Mouse (Mus musculus) ovary, adult 18-20 months (tissue): ENCODE data around the gene Zmiz1.

Source experiments
- DNase-seq: peaks from one replicate; pipeline ENCODE4 v3.0.0; 2022; ENCODE audit warnings: low spot score, mixed read lengths

Gene Zmiz1

GRCm38 (mm10) chr14:25559907-25560306, 100.9 kb downstream of the Zmiz1 start:
- DNase-seq: no peak

GRCm38 (mm10) chr14:25560841-25561240, 101.9 kb downstream of the Zmiz1 start:
- no peak for DNase-seq

- DNase-seq: no peak
Measured at GRCm38 (mm10) chr14:25561716-25562115, 102.7 kb downstream of the Zmiz1 start.

- no peak for DNase-seq
Measured at GRCm38 (mm10) chr14:25562447-25562846, 103.5 kb downstream of the Zmiz1 start.

GRCm38 (mm10) chr14:25562909-25563308, 103.9 kb downstream of the Zmiz1 start:
- no peak for DNase-seq

GRCm38 (mm10) chr14:25564577-25564976, 105.6 kb downstream of the Zmiz1 start:
- no peak for DNase-seq

- peak; percentile 72 for DNase-seq
Measured at GRCm38 (mm10) chr14:25565344-25566088, 106.5 kb downstream of the Zmiz1 start.

GRCm38 (mm10) chr14:25567245-25567644, 108.3 kb downstream of the Zmiz1 start:
- DNase-seq: no peak

- DNase-seq: no peak
Measured at GRCm38 (mm10) chr14:25567837-25568236, 108.9 kb downstream of the Zmiz1 start.

- no peak for DNase-seq
Measured at GRCm38 (mm10) chr14:25574047-25574870, 115.3 kb downstream of the Zmiz1 start.

GRCm38 (mm10) chr14:25576642-25577041, 117.7 kb downstream of the Zmiz1 start:
- no peak for DNase-seq

GRCm38 (mm10) chr14:25577431-25577830, 118.4 kb downstream of the Zmiz1 start:
- DNase-seq: no peak

- no peak for DNase-seq
Measured at GRCm38 (mm10) chr14:25579597-25579996, 120.6 kb downstream of the Zmiz1 start.

GRCm38 (mm10) chr14:25580397-25580796, 121.4 kb downstream of the Zmiz1 start:
- no peak for DNase-seq

- no peak for DNase-seq
Measured at GRCm38 (mm10) chr14:25582603-25583002, 123.6 kb downstream of the Zmiz1 start.

GRCm38 (mm10) chr14:25583899-25584298, 124.9 kb downstream of the Zmiz1 start:
- no peak for DNase-seq

- peak; percentile 62 for DNase-seq
Measured at GRCm38 (mm10) chr14:25585545-25586301, 126.7 kb downstream of the Zmiz1 start.

GRCm38 (mm10) chr14:25586846-25587486, 128.0 kb downstream of the Zmiz1 start:
- DNase-seq: no peak

GRCm38 (mm10) chr14:25587487-25588001, 128.6 kb downstream of the Zmiz1 start:
- peak; percentile 89 for DNase-seq

GRCm38 (mm10) chr14:25588156-25588555, 129.2 kb downstream of the Zmiz1 start:
- no peak for DNase-seq
